Mouse (Mus musculus): ENCODE measurements around the gene Cyb5d1. TPM values are rescaled to one million over a fixed set of nuclear protein-coding genes. Genes with fewer than 3 reads are reported as not detected.

Gene Cyb5d1
- total RNA-seq (2014; fragmentation: Nextera tagmentation) (22.8 and 25.2 TPM in 2 replicates), total RNA-seq (2017) (32.7 and 38.2 TPM in 2 replicates)

- ATAC-seq (replicated peaks; ENCODE audit: poor library complexity, severe bottlenecking), result peak; percentile 60
Observed at GRCm38 (mm10) chr11:69395235-69395633, at the start of gene Cyb5d1, which contains the start of gene Naa38. TSS of gene Cyb5d1 (minus strand) at chr11:69395631. TSS of gene Naa38 (plus strand) at chr11:69395487.

- ATAC-seq (replicated peaks; ENCODE audit: poor library complexity, severe bottlenecking), result no peak
Observed at GRCm38 (mm10) chr11:69443328-69443727, 47.9 kb upstream of the Cyb5d1 start.

- ATAC-seq (replicated peaks; ENCODE audit: poor library complexity, severe bottlenecking), result no peak
Observed at GRCm38 (mm10) chr11:69437291-69437690, 41.9 kb upstream of the Cyb5d1 start.

GRCm38 (mm10) chr11:69433189-69433588 lies 37.8 kb upstream of the Cyb5d1 start:
- no peak for ATAC-seq (replicated peaks; ENCODE audit: poor library complexity, severe bottlenecking)

- no peak for ATAC-seq (replicated peaks; ENCODE audit: poor library complexity, severe bottlenecking)
Observed at GRCm38 (mm10) chr11:69432640-69432982, 37.2 kb upstream of the Cyb5d1 start.

- peak; percentile 87 for ATAC-seq (replicated peaks; ENCODE audit: poor library complexity, severe bottlenecking)
Observed at GRCm38 (mm10) chr11:69431829-69432639, 36.6 kb upstream of the Cyb5d1 start.

- no peak for ATAC-seq (replicated peaks; ENCODE audit: poor library complexity, severe bottlenecking)
Observed at GRCm38 (mm10) chr11:69430631-69431030, 35.2 kb upstream of the Cyb5d1 start.

GRCm38 (mm10) chr11:69429313-69429712 lies 33.9 kb upstream of the Cyb5d1 start:
- ATAC-seq (replicated peaks; ENCODE audit: poor library complexity, severe bottlenecking), result peak; percentile 69

- peak; percentile 70 for ATAC-seq (replicated peaks; ENCODE audit: poor library complexity, severe bottlenecking)
Observed at GRCm38 (mm10) chr11:69428751-69429150, 33.3 kb upstream of the Cyb5d1 start.

GRCm38 (mm10) chr11:69426246-69426645 lies 30.8 kb upstream of the Cyb5d1 start:
- no peak for ATAC-seq (replicated peaks; ENCODE audit: poor library complexity, severe bottlenecking)

GRCm38 (mm10) chr11:69423885-69424284 lies 28.5 kb upstream of the Cyb5d1 start:
- no peak for ATAC-seq (replicated peaks; ENCODE audit: poor library complexity, severe bottlenecking)

GRCm38 (mm10) chr11:69422842-69423241 lies 27.4 kb upstream of the Cyb5d1 start:
- ATAC-seq (replicated peaks; ENCODE audit: poor library complexity, severe bottlenecking), result no peak

GRCm38 (mm10) chr11:69421131-69421977 lies 25.9 kb upstream of the Cyb5d1 start:
- ATAC-seq (replicated peaks; ENCODE audit: poor library complexity, severe bottlenecking), result no peak

- no peak for ATAC-seq (replicated peaks; ENCODE audit: poor library complexity, severe bottlenecking)
Observed at GRCm38 (mm10) chr11:69420554-69421000, 25.1 kb upstream of the Cyb5d1 start.

- no peak for ATAC-seq (replicated peaks; ENCODE audit: poor library complexity, severe bottlenecking)
Observed at GRCm38 (mm10) chr11:69419813-69420553, 24.6 kb upstream of the Cyb5d1 start.

GRCm38 (mm10) chr11:69419443-69419812 lies 24.0 kb upstream of the Cyb5d1 start:
- no peak for ATAC-seq (replicated peaks; ENCODE audit: poor library complexity, severe bottlenecking)

GRCm38 (mm10) chr11:69418481-69419442 lies 23.3 kb upstream of the Cyb5d1 start:
- ATAC-seq (replicated peaks; ENCODE audit: poor library complexity, severe bottlenecking), result peak; percentile 64

GRCm38 (mm10) chr11:69417449-69418384 lies 22.3 kb upstream of the Cyb5d1 start:
- ATAC-seq (replicated peaks; ENCODE audit: poor library complexity, severe bottlenecking), result peak; percentile 40

Measured in granulocyte monocyte progenitor cell, adult 5-6 weeks (primary cell).